Mouse (Mus musculus) liver, embryonic 12.5 days (tissue): ENCODE measurements around the gene Mapk1ip1. TPM values are rescaled to one million over a fixed set of nuclear protein-coding genes. Genes with fewer than 3 reads are reported as not detected.

Experiments used
- ATAC-seq: fragments of 200-750 bp; cut with Nextera tagmentation; 2 replicates; pipeline ENCODE4 v1.8.0; 2017; ENCODE audit warnings: moderate number of reproducible peaks, mild to moderate bottlenecking, moderate library complexity
- H3K27ac ChIP-seq: fragments of 300-500 bp; sonication (generic); 2 replicates; pipeline ENCODE4 v1.5.1; 2016; ENCODE audit warnings: mild to moderate bottlenecking
- H3K27me3 ChIP-seq: fragments of 300-500 bp; sonication (generic); replicated peaks from 2 replicates; pipeline ENCODE4 v1.6.1; 2016; ENCODE audit warnings: mild to moderate bottlenecking, moderate library complexity
- H3K36me3 ChIP-seq: fragments of 300-500 bp; sonication (generic); 2 replicates; pipeline ENCODE4 v1.6.1; 2016; ENCODE audit warnings: mild to moderate bottlenecking, moderate library complexity
- H3K4me1 ChIP-seq: fragments of 300-500 bp; sonication (generic); 2 replicates; pipeline ENCODE4 v1.6.1; 2016
- H3K4me2 ChIP-seq: fragments of 300-500 bp; sonication (generic); 2 replicates; pipeline ENCODE4 v1.6.1; 2016; ENCODE audit warnings: mild to moderate bottlenecking, moderate library complexity
- H3K4me3 ChIP-seq: fragments of 300-500 bp; sonication (generic); 2 replicates; pipeline ENCODE4 v1.5.1; 2016; ENCODE audit warnings: mild to moderate bottlenecking, moderate library complexity
- H3K9ac ChIP-seq: fragments of 300-500 bp; sonication (generic); 2 replicates; pipeline ENCODE4 v1.6.1; 2016; ENCODE audit warnings: mild to moderate bottlenecking, moderate library complexity
- H3K9me3 ChIP-seq: fragments of 300-500 bp; sonication (generic); replicated peaks from 2 replicates; pipeline ENCODE4 v1.6.1; 2016; ENCODE audit warnings: mild to moderate bottlenecking, moderate library complexity
- WGBS: fragments of 180-500 bp; shearing (Covaris S2); methylation state at CpG from one replicate; pipeline ENCODE4 v1.1.7; 2016; ENCODE audit not compliant: insufficient replicate concordance; 5-methylcytosine and 5-hydroxymethylcytosine counted together
- polyA plus RNA-seq: library from polyadenylated mRNA; unstranded; fragments of >200 nt; fragmentation: Nextera tagmentation; extraction: Ambion mirVana; gene quantifications from 2 replicates; pipeline ENCODE4 v1.2.1, GENCODE M21; 2016

Mapk1ip1 gene
- polyA plus RNA-seq, 1 experiment from 2014 or later: 4.3 TPM

DNA sequence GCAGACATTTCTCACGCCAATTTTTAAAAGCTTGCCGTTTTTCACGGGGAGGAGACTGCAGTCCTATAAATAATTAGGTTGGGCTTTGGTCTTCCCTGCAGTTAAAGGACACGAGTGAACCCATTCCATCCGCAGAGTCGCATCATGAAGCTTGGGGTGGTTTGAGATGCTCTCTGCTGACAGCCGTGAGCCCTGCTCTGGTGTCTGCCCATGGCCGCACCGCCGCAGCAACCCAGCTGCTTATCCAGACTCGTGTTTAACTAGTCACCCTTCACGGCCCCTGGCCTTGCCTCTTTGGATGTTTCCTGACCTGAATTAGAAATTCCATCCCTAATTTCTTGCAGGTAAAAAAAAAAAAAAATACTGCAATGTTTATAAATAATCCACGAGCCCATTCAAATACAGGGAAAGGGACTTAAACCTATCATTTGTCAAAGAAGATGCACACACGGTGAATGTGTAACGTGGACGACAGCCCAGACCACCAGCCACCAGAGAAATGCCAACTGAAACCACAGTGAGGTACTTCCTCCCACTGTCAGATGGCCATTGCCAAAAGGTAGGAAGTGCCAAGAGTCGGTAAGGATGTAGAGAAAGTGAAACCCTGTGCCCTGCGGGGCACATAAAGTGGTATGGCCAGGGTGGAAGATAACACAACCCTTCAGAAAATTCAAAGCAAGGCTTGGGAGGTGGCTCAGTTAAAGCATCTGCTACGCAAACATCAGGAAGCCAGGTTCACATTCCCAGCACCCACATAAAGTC, 20.9 kb downstream of the Mapk1ip1 start:
- no peak overlapping the region for H3K4me3 ChIP-seq
- no peaks in the 10 kb centered on the region for H3K36me3 ChIP-seq
- ATAC-seq: no peak
- H3K27me3 ChIP-seq: no peaks in the 10 kb centered on the region
- H3K27ac ChIP-seq: no peak overlapping the region
- 69% methylated on average over 19 of the region's 19 CpGs for WGBS
- no peak overlapping the region for H3K4me2 ChIP-seq
- no peaks in the 10 kb centered on the region for H3K4me1 ChIP-seq
- no peaks in the 10 kb centered on the region for H3K9me3 ChIP-seq
- no peak overlapping the region for H3K9ac ChIP-seq

DNA sequence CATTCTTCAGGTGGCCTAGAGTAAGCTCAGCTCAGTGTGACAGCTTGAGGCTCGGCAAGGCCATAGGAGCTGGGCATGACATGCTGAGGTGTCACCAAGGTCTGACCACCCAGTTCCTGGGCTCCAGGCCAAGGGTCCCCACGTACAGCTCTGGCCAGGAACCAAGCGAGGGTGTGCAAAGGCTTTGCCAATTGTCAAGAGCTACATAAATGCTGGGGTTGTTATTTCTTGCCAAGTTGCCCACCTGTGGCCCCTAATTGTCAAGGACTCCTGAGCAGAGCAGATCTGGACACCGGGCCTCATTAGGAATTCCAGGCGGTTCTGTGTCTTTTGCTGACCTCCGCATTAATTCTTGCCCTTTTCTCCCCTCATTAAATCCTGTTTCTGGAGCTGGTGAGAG, 21.6 kb downstream of the Mapk1ip1 start:
- H3K9ac ChIP-seq: no peak overlapping the region
- H3K36me3 ChIP-seq: no peaks in the 10 kb centered on the region
- H3K4me1 ChIP-seq: no peaks in the 10 kb centered on the region
- no peak overlapping the region for H3K4me2 ChIP-seq
- 66% methylated on average over 6 of the region's 6 CpGs for WGBS
- no peak for ATAC-seq
- H3K27ac ChIP-seq: no peak overlapping the region
- H3K9me3 ChIP-seq: no peaks in the 10 kb centered on the region
- no peak overlapping the region for H3K4me3 ChIP-seq
- H3K27me3 ChIP-seq: no peaks in the 10 kb centered on the region

DNA sequence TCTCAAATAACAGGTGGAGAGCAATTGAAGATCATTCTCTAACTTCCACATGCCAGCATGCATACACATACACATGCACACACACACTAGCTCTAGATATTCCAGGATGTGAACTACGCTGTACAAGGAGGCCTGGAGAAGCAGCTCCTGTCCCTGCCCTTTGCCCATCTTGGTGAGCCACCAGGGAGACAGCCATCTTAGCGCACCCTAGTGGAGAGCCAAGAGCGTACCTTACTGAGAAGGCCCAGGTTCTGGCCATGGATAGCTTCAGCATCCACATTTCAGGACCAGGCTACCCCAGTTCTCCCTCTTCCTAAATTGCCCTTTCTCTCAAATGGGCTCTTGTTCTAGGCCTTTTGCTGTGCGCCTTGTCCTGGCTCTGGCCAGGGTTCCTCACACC, 27.8 kb downstream of the Mapk1ip1 start:
- 49% methylated on average over 4 of the region's 4 CpGs for WGBS

DNA sequence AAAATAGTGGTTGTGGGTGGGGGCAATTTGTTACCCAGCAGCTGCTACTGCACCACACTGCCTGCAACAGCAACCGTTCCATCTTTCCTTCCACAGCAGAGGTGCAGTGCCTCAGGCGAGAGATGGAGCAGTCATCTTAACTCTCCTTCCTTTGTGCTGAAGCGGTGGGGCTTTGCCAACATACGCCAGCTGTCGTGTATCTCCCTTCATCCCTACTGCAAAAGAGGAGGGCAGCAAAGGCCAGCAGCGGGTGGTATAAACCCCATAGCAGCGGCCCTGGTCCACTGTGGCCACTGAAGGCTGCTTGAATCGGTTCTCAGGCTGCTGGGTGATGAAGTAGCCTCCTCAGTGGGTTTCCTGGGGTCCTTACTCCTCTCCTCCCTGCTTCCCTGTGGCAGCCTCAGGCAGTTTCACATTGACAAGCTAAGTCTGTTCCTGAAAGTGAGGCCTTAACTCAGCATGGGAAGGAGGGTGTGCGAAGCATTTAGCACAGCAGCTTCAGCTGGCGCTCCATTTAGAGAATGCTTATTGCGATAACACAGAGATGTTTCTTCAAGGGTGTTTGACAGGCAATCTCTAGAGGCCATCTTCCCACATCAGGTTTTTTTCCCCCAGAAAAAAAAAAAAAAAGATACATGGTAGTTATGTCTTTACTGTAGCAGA, 32.7 kb downstream of the Mapk1ip1 start:
- Histone ChIP-seq H3K9ac (no peak overlapping the region), H3K4me3 (no peak overlapping the region)
- no peak for ATAC-seq

More for the DNA sequence above, 27.8 kb downstream of the Mapk1ip1 start:
- Histone ChIP-seq H3K27ac (no peak overlapping the region), H3K4me3 (no peak overlapping the region), H3K36me3 (no peaks in the 10 kb centered on the region), H3K27me3 (no peaks in the 10 kb centered on the region), H3K9me3 (no peaks in the 10 kb centered on the region), H3K9ac (no peak overlapping the region), H3K4me1 (no peaks in the 10 kb centered on the region), H3K4me2 (no peak overlapping the region)
- ATAC-seq: no peak

DNA sequence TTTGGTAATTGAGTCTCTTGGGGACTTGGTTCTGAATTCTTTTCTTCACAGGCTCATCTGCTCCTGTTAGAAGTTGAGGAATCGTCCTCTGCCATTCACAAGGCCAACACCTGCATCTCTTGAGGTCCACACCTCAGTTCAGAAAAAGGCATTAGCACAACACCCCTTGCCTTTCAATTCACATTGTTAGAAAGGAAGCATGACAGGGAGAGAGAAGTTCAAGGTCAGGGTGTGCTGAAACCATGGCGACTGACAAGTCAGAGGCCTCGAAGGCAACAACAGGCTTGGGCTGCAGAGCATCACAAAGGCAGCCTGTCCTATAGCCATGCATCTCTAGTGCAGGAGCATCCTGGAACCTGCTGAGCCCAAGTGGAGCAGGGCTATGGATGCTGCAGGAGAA, 38.9 kb downstream of the Mapk1ip1 start:
- no peaks in the 10 kb centered on the region for H3K27me3 ChIP-seq
- 0 out of 2 replicates have a peak, but pooled peaks cover 9% of the 10 kb centered on the region for H3K9me3 ChIP-seq
- H3K9ac ChIP-seq: no peak overlapping the region
- WGBS: 57% methylated on average over 3 of the region's 3 CpGs
- no peak overlapping the region for H3K4me2 ChIP-seq
- ATAC-seq: no peak
- no peak overlapping the region for H3K4me3 ChIP-seq
- H3K4me1 ChIP-seq: no peaks in the 10 kb centered on the region
- H3K36me3 ChIP-seq: no peaks in the 10 kb centered on the region
- H3K27ac ChIP-seq: no peak overlapping the region

More for the DNA sequence above, 32.7 kb downstream of the Mapk1ip1 start:
- Histone ChIP-seq H3K4me2 (no peak overlapping the region), H3K27ac (no peak overlapping the region), H3K9me3 (no peaks in the 10 kb centered on the region), H3K36me3 (no peaks in the 10 kb centered on the region), H3K4me1 (no peaks in the 10 kb centered on the region), H3K27me3 (no peaks in the 10 kb centered on the region)
- 74% methylated on average over 11 of the region's 11 CpGs for WGBS

DNA sequence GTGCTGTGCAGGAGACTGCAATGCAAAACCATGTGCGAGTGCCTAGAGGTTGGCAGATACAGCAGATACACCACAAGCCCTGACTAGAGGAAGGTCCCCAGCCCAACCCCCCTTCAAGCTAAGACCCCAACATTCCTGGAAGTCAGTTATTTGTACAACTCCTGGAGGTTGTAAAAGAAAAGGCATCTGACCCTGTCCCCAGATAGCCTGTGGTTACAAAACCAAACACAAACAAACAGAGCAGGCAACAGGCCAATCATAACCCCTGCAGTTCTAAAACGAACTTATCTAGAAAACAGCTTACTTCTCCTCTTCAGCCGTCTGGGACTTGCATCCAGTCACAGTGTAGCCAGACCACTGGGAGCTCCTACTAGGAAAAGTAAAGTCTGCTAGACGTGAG, 42.7 kb downstream of the Mapk1ip1 start:
- Histone ChIP-seq H3K27me3 (no peaks in the 10 kb centered on the region), H3K4me3 (no peak overlapping the region), H3K9ac (no peak overlapping the region), H3K27ac (no peak overlapping the region), H3K9me3 (0 out of 2 replicates have a peak, but pooled peaks cover 9% of the 10 kb centered on the region), H3K4me1 (no peaks in the 10 kb centered on the region), H3K36me3 (no peaks in the 10 kb centered on the region), H3K4me2 (no peak overlapping the region)
- ATAC-seq: no peak
- 20% methylated on average over 4 of the region's 4 CpGs for WGBS

DNA sequence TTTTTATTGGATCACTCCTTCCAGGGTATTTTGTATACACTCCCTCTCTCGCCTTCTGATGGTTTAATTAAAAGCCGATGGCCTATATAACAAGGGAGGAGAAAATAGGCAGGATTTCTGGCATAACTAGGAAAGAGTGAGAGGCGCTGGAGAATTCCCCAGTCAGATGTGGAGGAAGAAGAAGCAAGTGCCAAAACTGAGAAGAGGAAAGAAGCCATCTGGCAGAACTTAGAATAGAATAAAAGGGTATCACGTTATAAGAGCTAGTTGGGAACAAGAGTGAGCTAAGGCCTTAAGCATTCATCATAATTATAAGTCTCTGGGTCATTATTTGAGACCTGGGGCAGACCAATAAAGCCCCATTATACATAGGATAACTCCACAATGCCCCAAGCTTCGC, 58.0 kb downstream of the Mapk1ip1 start:
- Histone ChIP-seq H3K4me1 (no peaks in the 10 kb centered on the region), H3K9me3 (no peaks in the 10 kb centered on the region), H3K27ac (no peak overlapping the region), H3K27me3 (no peaks in the 10 kb centered on the region), H3K4me3 (no peak overlapping the region), H3K4me2 (no peak overlapping the region), H3K36me3 (no peaks in the 10 kb centered on the region), H3K9ac (no peak overlapping the region)
- WGBS: 64% methylated on average over 5 of the region's 5 CpGs
- no peak for ATAC-seq

Other genes starting within 250 kb of the Mapk1ip1 start
- gene Ppp2r2d, start 194 bp downstream of the Mapk1ip1 start, polyA plus RNA-seq: 24.9 and 26.9 TPM in 2 replicates
- gene Bnip3, start 63.2 kb upstream of the Mapk1ip1 start, polyA plus RNA-seq: 81.0 and 81.8 TPM in 2 replicates
- 0.05 TPM in 2 replicates for gene Jakmip3, start 94.5 kb upstream of the Mapk1ip1 start, polyA plus RNA-seq
- 0.86 and 1.2 TPM in 2 replicates for gene Dpysl4, start 239.7 kb upstream of the Mapk1ip1 start, polyA plus RNA-seq